Comparison of ENCODE assay signal across 16 mouse cellular contexts in genomic region chr7:64663600-64663999, GRCm38 (mm10).
"Had no signal": no experiment of that assay in that cellular context is flagged by ENCODE, and none has a peak within 500 bp of the region (broad histone marks: within the 10 kb centered on the region; RNA-seq: fewer than 3 reads in every experiment).

No protein-coding gene starts in this region.

- H3K27me3 ChIP-seq: neural tube, embryonic 13.5 days; neural tube, embryonic 15.5 days; stomach, embryonic 15.5 days had no signal

- H3K9me3 ChIP-seq: neural tube, embryonic 13.5 days; neural tube, embryonic 15.5 days; stomach, embryonic 15.5 days had no signal

- H3K4me3 ChIP-seq: neural tube, embryonic 13.5 days; neural tube, embryonic 15.5 days; stomach, embryonic 15.5 days had no signal

- H3K27ac ChIP-seq: neural tube, embryonic 13.5 days; neural tube, embryonic 15.5 days; stomach, embryonic 15.5 days; stomach, postnatal 0 days had no signal

- DNase-seq: retina, postnatal 1 day; right cerebral cortex, adult 18-20 months; right cerebral cortex, postnatal 14 days; right cerebral cortex, postnatal 25 days; right cerebral cortex, postnatal 4 days; spleen, adult 18-20 months; thymus, adult 18-20 months; thymus, adult 2 months; thymus, postnatal 14 days; thymus, postnatal 25 days; thymus, postnatal 36 days; thymus, postnatal 4 days had no signal

- H3K4me1 ChIP-seq: stomach, embryonic 15.5 days had no signal

- H3K4me2 ChIP-seq: neural tube, embryonic 13.5 days; neural tube, embryonic 15.5 days; stomach, embryonic 15.5 days had no signal

- H3K9ac ChIP-seq: neural tube, embryonic 13.5 days; neural tube, embryonic 15.5 days; stomach, embryonic 15.5 days had no signal

- H3K36me3 ChIP-seq: neural tube, embryonic 13.5 days; neural tube, embryonic 15.5 days; stomach, embryonic 15.5 days had no signal
